Mouse (Mus musculus): ENCODE measurements around the gene Cnot6. TPM values are rescaled to one million over a fixed set of nuclear protein-coding genes. Genes with fewer than 3 reads are reported as not detected.

The Cnot6 gene
- polyA plus RNA-seq, 2 experiments from 2014 or later: 19.6 to 30.0 TPM

- ATAC-seq: no peak
These were observed 1.1 kb upstream of the Cnot6 start for GRCm38 (mm10) chr11:49713336-49714334.

GRCm38 (mm10) chr11:49711981-49712554, 455 bp downstream of the Cnot6 start:
- ATAC-seq: peak; percentile 10

GRCm38 (mm10) chr11:49710664-49711063, 1.9 kb downstream of the Cnot6 start:
- ATAC-seq: no peak

DNA sequence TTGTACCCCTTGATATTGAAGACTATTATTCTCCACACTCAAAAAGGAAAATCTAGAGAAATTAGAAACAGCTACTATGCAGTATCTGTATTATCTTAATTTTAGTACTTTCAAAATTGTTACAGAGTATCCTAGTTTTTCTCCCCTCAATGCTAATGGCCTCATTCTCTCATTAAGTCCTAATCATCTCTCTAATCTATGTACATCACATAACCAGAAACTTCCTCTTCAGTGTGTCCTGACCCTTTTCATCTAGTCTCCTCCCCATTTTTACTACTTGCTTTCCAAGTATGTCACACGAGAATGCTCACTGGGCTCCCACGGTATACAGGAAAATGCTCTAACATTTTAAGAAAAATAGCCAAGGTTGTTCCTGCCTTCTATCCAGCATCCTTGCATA, 4.7 kb downstream of the Cnot6 start:
- ATAC-seq: no peak

- ATAC-seq: no peak
These were observed 7.7 kb downstream of the Cnot6 start for GRCm38 (mm10) chr11:49704804-49705203.

DNA sequence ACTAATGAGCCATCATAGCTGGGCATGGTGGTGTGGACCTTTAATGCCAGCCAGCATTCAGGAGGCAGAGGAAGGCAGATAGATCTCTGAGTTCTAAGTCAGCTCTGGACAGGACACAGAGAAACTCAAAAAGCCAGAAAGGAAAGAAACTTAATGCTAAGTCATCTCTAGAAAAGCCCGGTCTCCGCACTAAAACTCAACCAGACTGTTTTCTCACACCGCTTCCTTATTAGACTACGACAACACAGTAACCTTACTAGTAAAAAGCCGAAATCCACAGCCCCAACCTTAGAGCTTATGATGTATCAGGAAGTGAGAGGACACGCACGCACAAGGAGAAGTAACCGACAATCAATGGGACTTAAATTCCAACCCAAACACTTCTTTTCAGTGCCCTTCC, 10.5 kb downstream of the Cnot6 start:
- ATAC-seq: no peak

DNA sequence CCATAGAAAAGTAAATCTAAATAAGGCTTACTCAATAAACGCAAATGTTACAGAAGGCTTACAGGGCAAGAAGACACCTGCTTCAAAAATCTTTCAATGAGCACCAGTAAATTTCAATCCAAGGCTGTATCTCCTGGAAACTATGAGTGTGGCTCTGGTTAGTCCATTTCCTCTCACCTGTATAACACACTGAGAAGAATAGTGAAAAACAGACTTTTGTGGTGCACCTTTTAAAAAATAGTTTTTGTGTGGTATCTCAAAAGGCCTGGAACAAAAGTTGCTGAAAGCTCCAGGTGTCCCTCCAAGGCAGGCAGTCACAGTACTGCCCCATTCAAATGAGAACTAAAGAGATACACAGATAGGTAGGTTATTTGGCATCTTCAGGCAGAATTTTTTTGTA, 13.4 kb downstream of the Cnot6 start:
- no peak for ATAC-seq

DNA sequence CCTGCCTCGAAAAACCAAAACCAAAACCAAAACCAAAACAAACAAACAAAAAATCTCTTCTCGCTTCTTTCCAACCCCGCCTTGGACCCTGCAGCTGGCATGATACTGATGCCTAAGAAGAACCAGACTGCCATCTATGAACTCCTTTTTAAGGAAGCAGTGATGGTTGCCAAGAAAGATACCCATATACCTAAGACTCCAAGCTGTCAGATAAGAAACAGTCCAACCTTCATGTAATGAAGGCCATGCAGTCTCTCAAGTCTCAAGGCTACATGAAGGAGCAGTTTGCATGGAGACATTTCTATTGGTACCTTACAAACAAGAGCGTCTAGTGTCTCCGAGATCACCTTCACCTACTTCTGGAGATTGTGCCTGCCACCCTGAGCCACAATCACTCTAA, 14.7 kb downstream of the Cnot6 start:
- no peak for ATAC-seq

DNA sequence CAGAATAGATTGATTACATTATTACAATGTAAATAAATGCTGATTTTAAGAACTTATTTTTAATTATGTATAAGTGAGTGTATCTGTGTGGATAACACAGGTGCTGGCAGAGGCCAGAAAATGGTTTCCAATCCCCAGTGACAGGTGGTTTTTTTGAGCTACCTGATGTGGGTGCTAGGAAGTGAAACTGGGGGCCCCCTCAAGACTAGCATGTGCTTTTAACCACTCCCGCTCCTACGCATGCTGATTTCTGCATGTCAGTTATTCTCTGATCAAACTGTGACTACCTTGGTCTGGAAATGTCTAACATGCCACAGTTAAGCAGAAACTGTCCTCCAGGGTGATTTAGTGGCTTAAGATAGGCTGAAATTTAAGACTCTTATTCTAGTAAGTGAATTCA, 16.1 kb downstream of the Cnot6 start:
- peak; percentile 58 for ATAC-seq

GRCm38 (mm10) chr11:49695695-49696094, 16.8 kb downstream of the Cnot6 start:
- ATAC-seq: no peak

DNA sequence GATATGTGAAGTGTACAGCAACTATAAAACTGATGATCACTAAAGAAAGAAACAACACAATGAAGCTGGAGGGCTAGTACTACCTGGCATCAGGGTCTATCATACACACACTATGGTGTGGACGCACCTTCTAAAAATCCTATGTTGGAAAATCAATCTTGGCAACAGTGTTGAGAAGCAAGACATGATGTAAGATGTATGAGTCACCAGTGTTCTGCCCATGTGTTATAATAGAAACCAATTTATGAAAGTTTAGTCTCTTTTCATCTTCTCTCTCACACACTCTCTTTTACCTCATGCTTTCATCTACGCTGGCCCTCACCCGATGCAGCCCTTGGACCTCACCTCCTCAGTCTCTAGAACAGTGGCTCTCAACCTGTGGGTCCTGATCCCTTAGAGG, 17.5 kb downstream of the Cnot6 start:
- no peak for ATAC-seq

- ATAC-seq: no peak
These were observed 28.1 kb downstream of the Cnot6 start for GRCm38 (mm10) chr11:49684237-49684973.

DNA sequence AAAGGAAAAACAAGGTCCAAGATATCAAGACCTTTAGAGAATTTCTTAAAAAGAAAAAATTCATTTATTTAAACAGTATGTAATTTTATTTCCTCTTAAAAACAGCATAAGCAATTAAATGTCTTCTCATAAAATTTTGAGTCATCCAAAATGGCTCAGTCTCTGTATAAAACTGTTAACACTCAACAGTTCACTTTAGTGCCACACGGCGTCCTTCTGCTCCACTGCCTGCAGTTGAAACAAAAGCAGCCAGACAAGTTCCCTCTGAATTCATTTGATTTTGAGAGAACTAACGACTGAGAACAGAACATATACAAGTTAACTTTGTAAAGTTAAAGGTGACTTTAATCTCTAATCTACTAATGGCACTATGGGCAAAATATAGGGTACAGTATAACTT, 39.1 kb downstream of the Cnot6 start:
- ATAC-seq: no peak

GRCm38 (mm10) chr11:49665462-49665861, 47.1 kb downstream of the Cnot6 start:
- peak; percentile 39 for ATAC-seq

- no peak for ATAC-seq
These were observed 48.0 kb downstream of the Cnot6 start for GRCm38 (mm10) chr11:49664262-49665140.

DNA sequence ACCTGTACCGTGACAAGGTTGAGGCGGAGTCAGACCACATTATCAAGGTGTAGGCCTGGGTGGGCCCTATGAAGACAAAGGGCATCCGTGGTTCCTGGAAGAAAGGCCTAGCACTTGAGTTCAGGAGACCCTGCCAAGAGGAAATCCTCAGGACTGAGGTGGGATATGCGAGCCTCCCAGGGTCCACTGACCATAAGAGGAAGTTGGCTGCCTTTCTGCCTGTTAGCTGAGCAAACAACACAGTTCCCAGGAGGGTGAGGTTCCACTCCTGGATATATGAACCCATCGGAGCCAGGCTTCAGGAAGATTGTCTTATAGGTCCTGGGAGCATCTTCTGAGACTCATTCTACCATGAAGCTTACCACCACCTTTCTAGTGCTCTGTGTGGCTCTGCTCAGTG, 49.2 kb downstream of the Cnot6 start, which contains the start of gene Scgb3a1:
TSS of gene Scgb3a1 (plus strand) at position 301 of the 400 bp plus-strand sequence.
- ATAC-seq: no peak

DNA sequence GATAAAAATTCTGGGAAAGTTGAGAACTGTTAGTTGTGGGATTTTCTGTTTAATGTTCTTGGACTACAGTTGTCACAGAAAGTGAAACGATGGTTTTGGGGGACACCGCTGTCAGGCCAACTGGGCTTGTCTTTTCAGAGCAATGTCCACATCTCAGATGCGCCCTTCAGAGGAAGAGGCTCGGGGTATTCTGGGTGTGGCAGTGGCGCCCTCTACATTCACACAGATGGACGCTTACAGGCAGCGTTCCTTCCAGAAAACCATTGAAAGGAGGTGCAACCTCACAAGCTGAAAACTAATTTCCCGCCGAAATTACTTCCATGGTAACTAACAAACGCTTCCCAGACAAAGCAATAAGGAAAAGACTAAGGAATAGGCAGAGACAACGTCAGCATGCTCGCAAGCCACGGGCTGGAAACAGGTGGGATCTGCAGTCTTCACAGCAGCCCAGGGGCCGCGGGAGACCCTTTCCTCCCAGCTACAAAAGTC, 50.2 kb downstream of the Cnot6 start:
- no peak for ATAC-seq

DNA sequence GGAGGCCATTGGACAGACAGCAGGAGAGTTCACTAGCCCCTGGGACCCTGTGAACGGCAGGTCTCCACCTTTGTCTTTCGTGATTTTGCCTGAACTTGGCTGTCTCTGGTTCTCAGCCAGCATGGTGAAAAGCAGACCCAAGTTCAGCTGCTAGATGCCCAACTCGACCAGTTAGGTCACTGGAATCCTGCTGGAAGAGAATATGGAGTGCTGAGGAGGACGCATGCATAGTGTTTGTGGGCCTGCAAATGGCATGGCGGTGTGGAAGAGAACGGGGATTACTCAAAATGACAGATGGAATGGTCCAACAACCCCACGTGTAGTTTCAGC, 53.1 kb downstream of the Cnot6 start:
- ATAC-seq: no peak

GRCm38 (mm10) chr11:49658791-49659469, 53.6 kb downstream of the Cnot6 start:
- ATAC-seq: peak; percentile 62

DNA sequence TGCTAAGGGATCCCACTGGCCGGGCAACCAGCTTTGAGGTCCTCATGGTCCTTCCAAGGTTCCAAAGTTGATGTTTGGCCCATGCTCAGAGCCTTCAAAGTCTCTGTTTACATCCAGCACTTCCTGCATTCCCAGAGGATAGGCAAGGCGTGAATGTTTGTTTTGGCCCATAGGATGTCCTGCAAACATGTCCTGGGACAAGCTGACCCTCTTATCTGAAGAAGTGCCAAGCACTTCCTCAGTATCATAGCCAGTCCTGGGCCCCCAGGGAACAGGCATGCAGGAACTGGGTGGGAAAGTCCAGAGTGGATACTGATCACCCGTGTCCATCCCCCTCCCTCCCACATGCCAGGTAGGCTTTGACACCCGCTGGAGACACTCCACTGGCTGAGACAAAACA, 54.5 kb downstream of the Cnot6 start:
- ATAC-seq: no peak

GRCm38 (mm10) chr11:49655501-49655900, 57.0 kb downstream of the Cnot6 start:
- no peak for ATAC-seq

DNA sequence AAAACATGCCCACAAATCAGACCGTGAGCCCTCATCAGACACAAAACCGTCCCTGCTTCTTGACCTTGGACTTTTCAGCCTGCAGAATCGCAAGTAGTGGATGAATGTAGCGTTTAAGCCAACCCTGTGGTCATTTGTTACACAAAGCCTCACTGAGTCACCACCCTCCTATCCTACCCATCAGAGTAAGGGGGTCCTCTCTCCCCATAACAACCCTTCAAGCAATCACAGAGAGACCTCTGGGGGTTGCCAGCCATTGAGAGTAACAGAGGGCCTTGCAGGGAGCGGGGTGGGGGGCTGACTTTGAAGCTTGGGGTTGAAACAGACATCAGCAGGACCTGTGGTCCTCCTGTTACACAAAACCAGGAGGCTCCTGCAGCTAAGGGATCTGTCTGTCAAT, 57.9 kb downstream of the Cnot6 start:
- no peak for ATAC-seq

Data from CD4-positive, CD25-positive, alpha-beta regulatory T cell, adult 4 months (primary cell).